Mouse (Mus musculus) MEL (cell line): ENCODE data around the gene Gm45623.

Experiments
- CHD1 ChIP-seq: IDR thresholded peaks from 2 replicates; pipeline ENCODE4 v1.6.1; 2012; ENCODE audit warnings: low read depth, mild to moderate bottlenecking, inconsistent platforms, low read length, improper control_type of control experiment
- EP300 ChIP-seq, 2 experiments: IDR thresholded peaks; 2 replicates each; pipeline ENCODE4 v1.6.1; 2011; ENCODE audit warnings: improper control_type of control experiment in 2 of 2, low read length in 2 of 2, low read depth in 1 of 2, mild to moderate bottlenecking in 1 of 2
- POLR2A ChIP-seq, 2 experiments: IDR thresholded peaks; 2 replicates each; pipeline ENCODE4 v1.6.1; 2011 to 2012; ENCODE audit warnings: low read length in 2 of 2, mild to moderate bottlenecking in 2 of 2, control low read depth in 1 of 2, improper control_type of control experiment in 1 of 2, low read depth in 1 of 2, moderate library complexity in 1 of 2; ENCODE audit not compliant: control insufficient read depth in 1 of 2, insufficient read depth in 1 of 2, poor library complexity in 1 of 2
- RCOR1 ChIP-seq: IDR thresholded peaks from 2 replicates; pipeline ENCODE4 v1.6.1; 2012; ENCODE audit warnings: low read depth, mild to moderate bottlenecking, inconsistent platforms, low read length, improper control_type of control experiment
- ZC3H11A ChIP-seq: IDR thresholded peaks from 2 replicates; pipeline ENCODE4 v1.6.1; 2012; ENCODE audit warnings: low read depth, mild to moderate bottlenecking, inconsistent platforms, low read length, improper control_type of control experiment

DNA sequence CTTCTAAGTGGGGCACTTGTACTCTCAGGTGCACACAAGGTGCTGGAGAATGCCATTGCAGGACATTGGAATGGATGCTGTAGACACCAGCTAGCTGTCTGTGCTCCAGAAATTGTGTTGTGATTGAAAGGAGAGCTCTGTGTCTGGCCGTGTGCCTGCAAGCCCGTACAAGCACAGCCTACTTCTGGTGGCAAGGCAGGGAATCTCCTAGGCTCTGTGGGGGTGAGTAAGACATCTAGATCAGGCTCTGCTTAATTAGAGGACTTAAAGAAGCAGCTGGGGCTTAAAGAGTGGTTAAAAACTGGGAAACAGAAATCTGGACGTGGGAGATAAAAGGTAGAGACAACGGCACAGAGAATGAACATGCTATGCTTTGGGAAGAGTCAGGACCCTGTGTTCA is 46.0 kb downstream of the Gm45623 start:
- TF ChIP-seq POLR2A (IDR thresholded peaks at IDR 0.05; ENCODE audit: control insufficient read depth in 1 of 2, insufficient read depth in 1 of 2, low read depth in 1 of 2, low read length in 2 of 2, poor library complexity in 1 of 2): no peak
- no peak for TF ChIP-seq RCOR1
- no peak for TF ChIP-seq CHD1
- TF ChIP-seq ZC3H11A: no peak
- no peak for TF ChIP-seq EP300 (IDR thresholded peaks at IDR 0.05; ENCODE audit: low read depth in 1 of 2, low read length in 2 of 2)
